Mouse (Mus musculus): ENCODE results near the gene Ang5. TPM values are rescaled to one million over a fixed set of nuclear protein-coding genes. Genes with fewer than 3 reads are reported as not detected.
"Not testable (repeated sequence)": the region's sequence is repeated elsewhere in the genome, so short reads cannot be mapped to it uniquely, and the experiment has no call there.

The Ang5 gene
- not detected in 2 replicates for polyA plus RNA-seq (2015; fragmentation: Nextera tagmentation; extraction: Ambion mirVana)

DNA sequence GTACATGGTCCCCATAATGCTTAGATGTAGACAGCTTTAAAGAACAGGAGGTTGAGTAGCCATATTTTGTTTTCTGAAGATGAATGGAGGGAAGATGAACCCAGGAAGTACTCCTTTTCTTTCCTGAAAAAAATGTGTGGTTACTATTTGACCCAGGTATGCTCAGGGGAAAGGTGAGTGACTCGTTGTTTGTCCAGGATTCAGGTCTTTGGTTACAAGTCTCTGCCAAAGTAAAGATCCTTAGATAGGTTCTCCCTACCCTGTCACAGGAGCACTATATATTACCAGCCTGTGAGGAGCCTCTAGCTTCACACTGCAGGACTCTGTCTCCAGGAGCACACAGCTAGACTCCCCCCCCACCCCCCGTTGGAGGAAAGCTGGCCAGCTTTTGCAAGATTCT lies at the start of gene Ang5:
Gene Ang5 (plus strand): TSS at position 301 of the 400 bp plus-strand sequence.
- H3K4me2 ChIP-seq; H3K9me3 ChIP-seq (replicated peaks); H3K4me1 ChIP-seq; H3K27ac ChIP-seq (replicated peaks); H3K9ac ChIP-seq (replicated peaks); H3K4me3 ChIP-seq (replicated peaks); H3K27me3 ChIP-seq (replicated peaks); ATAC-seq (ENCODE audit: low FRiP score); H3K36me3 ChIP-seq: not testable (repeated sequence)
- WGBS: no CpG with 5 or more reads among the region's 2 CpGs

- not testable (repeated sequence) for ATAC-seq (ENCODE audit: low FRiP score); H3K9me3 ChIP-seq (replicated peaks); H3K4me1 ChIP-seq; H3K4me2 ChIP-seq; H3K27ac ChIP-seq (replicated peaks); H3K27me3 ChIP-seq (replicated peaks); H3K36me3 ChIP-seq; H3K4me3 ChIP-seq (replicated peaks); H3K9ac ChIP-seq (replicated peaks)
These were observed 38.7 kb upstream of the Ang5 start for GRCm38 (mm10) chr14:43918214-43918613.

DNA sequence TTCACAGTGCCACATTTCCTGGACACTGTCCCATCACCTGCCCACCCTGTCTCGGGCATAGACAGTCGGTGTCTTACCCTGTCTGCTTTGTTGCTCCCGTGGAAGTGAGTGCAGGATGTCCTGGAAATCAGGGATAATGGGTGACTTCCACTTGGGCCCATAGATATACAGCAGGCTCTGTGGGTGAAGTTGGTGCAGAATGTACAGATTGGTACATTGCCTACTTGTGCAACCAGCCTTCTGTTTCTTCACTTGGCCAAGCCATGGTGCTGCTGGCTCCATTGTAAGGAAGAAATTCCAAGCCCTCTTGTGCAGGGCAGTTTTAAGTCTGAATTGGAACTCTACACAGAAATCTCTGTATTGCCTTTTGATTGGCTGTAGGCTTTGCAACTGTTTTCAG lies 33.4 kb upstream of the Ang5 start, which contains the start of gene Ear10:
Gene Ear10 (minus strand): TSS at position 101 of the 400 bp plus-strand sequence.
- not testable (repeated sequence) for H3K4me1 ChIP-seq; H3K9me3 ChIP-seq (replicated peaks); H3K27me3 ChIP-seq (replicated peaks); H3K9ac ChIP-seq (replicated peaks); H3K36me3 ChIP-seq; ATAC-seq (ENCODE audit: low FRiP score); H3K4me3 ChIP-seq (replicated peaks); H3K4me2 ChIP-seq; H3K27ac ChIP-seq (replicated peaks)
- WGBS: 85% methylated on average over 3 of the region's 3 CpGs

- not testable (repeated sequence) for H3K27me3 ChIP-seq (replicated peaks)
- 11% methylated on average over 10 of the region's 10 CpGs for WGBS
These were observed 32.0 kb upstream of the Ang5 start, which contains the start of gene Gm8113 for GRCm38 (mm10) chr14:43924688-43925403. Gm8113 (plus strand) TSS chr14:43925390.

GRCm38 (mm10) chr14:43925404-43925950 lies 31.4 kb upstream of the Ang5 start:
- not testable (repeated sequence) for H3K27me3 ChIP-seq (replicated peaks); H3K4me1 ChIP-seq; H3K36me3 ChIP-seq; H3K9me3 ChIP-seq (replicated peaks)
- ATAC-seq (ENCODE audit: low FRiP score): peak; percentile 94
- H3K9ac ChIP-seq (replicated peaks): peak overlapping the region; percentile 58
- 5% methylated on average over 21 of the region's 21 CpGs for WGBS
- H3K27ac ChIP-seq (replicated peaks): peak overlapping the region; percentile 85
- H3K4me3 ChIP-seq (replicated peaks): peak overlapping the region; percentile 50
- H3K4me2 ChIP-seq: peak overlapping the region; percentile 57

More at GRCm38 (mm10) chr14:43924688-43925403, 32.0 kb upstream of the Ang5 start, which contains the start of gene Gm8113:
- not testable (repeated sequence) for H3K9me3 ChIP-seq (replicated peaks); H3K36me3 ChIP-seq; H3K4me1 ChIP-seq
- ATAC-seq (ENCODE audit: low FRiP score): peak; percentile 99
- peak within 1 kb of the TSS; percentile 58 for H3K9ac ChIP-seq (replicated peaks)
- H3K4me2 ChIP-seq: peak within 1 kb of the TSS; percentile 57
- peak within 1 kb of the TSS; percentile 50 for H3K4me3 ChIP-seq (replicated peaks)
- H3K27ac ChIP-seq (replicated peaks): peak within 1 kb of the TSS; percentile 85

DNA sequence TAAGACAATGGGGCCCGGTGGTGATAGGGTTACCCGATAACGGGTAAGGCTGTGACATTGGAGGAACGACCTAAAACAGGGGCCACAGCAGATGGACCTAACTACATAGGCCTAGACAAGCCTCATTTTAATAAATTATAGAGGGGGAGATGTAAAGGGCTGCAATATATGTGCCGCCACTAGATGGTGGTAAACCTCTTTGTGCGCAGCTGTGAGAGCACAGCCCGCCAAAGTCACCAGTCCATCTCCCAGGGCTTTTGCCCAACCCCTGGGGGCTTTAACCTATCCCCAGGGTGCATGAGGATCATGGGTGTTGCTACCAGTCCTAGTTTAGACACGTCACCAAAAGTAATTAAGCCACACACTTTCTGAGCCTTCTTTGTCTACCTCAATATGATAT lies 23.9 kb upstream of the Ang5 start:
- not testable (repeated sequence) for H3K27me3 ChIP-seq (replicated peaks); H3K4me1 ChIP-seq; ATAC-seq (ENCODE audit: low FRiP score); H3K36me3 ChIP-seq; H3K4me3 ChIP-seq (replicated peaks); H3K9me3 ChIP-seq (replicated peaks); H3K27ac ChIP-seq (replicated peaks); H3K4me2 ChIP-seq; H3K9ac ChIP-seq (replicated peaks)
- WGBS: 16% methylated on average over 8 of the region's 8 CpGs

- not testable (repeated sequence) for ATAC-seq (ENCODE audit: low FRiP score); H3K27ac ChIP-seq (replicated peaks)
- 58% methylated on average over 5 of the region's 5 CpGs for WGBS
These were observed 23.5 kb upstream of the Ang5 start for GRCm38 (mm10) chr14:43933399-43933798.

DNA sequence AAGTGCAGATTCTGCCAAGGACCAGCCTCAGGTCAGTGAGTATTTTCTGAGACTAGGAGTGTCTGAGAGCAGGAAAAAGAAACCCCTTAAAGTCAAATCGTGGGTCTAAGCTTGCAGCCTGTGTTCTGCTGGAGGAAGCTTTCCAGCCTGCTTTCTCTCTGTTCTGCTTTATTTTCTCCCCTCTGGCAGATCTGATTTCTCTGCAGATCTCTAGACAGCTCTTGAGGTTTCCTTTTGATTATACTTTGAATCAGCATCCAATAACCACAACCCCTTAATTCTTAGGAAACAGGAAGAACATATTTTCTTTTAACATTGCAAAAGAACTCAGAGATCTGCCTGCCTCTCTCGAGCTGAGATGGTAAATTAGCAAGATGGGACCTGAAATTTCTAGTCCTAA lies 3.5 kb upstream of the Ang5 start:
- H3K4me2 ChIP-seq; H3K36me3 ChIP-seq; H3K4me1 ChIP-seq; H3K27ac ChIP-seq (replicated peaks); H3K27me3 ChIP-seq (replicated peaks); H3K9ac ChIP-seq (replicated peaks); H3K4me3 ChIP-seq (replicated peaks); H3K9me3 ChIP-seq (replicated peaks); ATAC-seq (ENCODE audit: low FRiP score): not testable (repeated sequence)
- 52% methylated on average over 2 of the region's 2 CpGs for WGBS

More at GRCm38 (mm10) chr14:43933399-43933798, 23.5 kb upstream of the Ang5 start:
- H3K27me3 ChIP-seq (replicated peaks); H3K9ac ChIP-seq (replicated peaks); H3K4me1 ChIP-seq; H3K4me3 ChIP-seq (replicated peaks); H3K9me3 ChIP-seq (replicated peaks); H3K36me3 ChIP-seq; H3K4me2 ChIP-seq: not testable (repeated sequence)

DNA sequence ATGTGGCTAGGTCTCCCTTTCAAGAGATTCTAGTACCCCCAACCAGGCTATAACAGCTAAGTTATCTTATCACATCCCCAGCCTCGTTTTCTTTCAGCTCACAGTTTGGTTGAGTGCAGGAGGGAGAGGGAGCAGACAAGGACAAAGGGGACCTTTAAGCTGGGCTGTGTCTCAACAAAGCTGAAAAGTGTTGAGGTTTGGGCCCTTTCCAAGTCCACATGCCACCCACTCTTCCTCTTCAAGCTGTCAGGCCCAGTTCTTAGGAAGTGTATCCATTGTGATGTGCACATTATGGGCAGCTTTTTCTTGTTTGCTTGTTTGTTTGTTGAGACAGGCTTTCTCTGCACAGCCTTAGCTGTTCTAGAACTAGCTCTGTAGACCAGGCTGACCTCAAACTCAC lies 1.8 kb upstream of the Ang5 start:
- H3K27ac ChIP-seq (replicated peaks); H3K9me3 ChIP-seq (replicated peaks); H3K4me2 ChIP-seq; H3K9ac ChIP-seq (replicated peaks); H3K4me1 ChIP-seq; H3K4me3 ChIP-seq (replicated peaks); H3K36me3 ChIP-seq; H3K27me3 ChIP-seq (replicated peaks); ATAC-seq (ENCODE audit: low FRiP score): not testable (repeated sequence)
- WGBS: no CpG with 5 or more reads among the region's 1 CpGs

GRCm38 (mm10) chr14:43983454-43983853 lies 26.6 kb downstream of the Ang5 start:
- H3K9me3 ChIP-seq (replicated peaks): no peaks in the 10 kb centered on the region
- H3K27me3 ChIP-seq (replicated peaks): no peaks in the 10 kb centered on the region
- no peak overlapping the region for H3K4me2 ChIP-seq
- H3K9ac ChIP-seq (replicated peaks): no peak overlapping the region
- 73% methylated on average over 4 of the region's 4 CpGs for WGBS
- H3K27ac ChIP-seq (replicated peaks): no peak overlapping the region
- no peaks in the 10 kb centered on the region for H3K36me3 ChIP-seq
- no peak overlapping the region for H3K4me3 ChIP-seq (replicated peaks)
- no peak for ATAC-seq (ENCODE audit: low FRiP score)
- H3K4me1 ChIP-seq: no peaks in the 10 kb centered on the region

GRCm38 (mm10) chr14:43983897-43984296 lies 27.0 kb downstream of the Ang5 start:
- H3K4me3 ChIP-seq (replicated peaks): no peak overlapping the region
- no peaks in the 10 kb centered on the region for H3K9me3 ChIP-seq (replicated peaks)
- 0% methylated on average over 4 of the region's 4 CpGs for WGBS
- H3K4me1 ChIP-seq: no peaks in the 10 kb centered on the region
- ATAC-seq (ENCODE audit: low FRiP score): peak; percentile 63; the same call in 1 of the 2 replicates
- H3K9ac ChIP-seq (replicated peaks): no peak overlapping the region
- H3K27ac ChIP-seq (replicated peaks): no peak overlapping the region
- H3K4me2 ChIP-seq: no peak overlapping the region
- no peaks in the 10 kb centered on the region for H3K27me3 ChIP-seq (replicated peaks)
- no peaks in the 10 kb centered on the region for H3K36me3 ChIP-seq

DNA sequence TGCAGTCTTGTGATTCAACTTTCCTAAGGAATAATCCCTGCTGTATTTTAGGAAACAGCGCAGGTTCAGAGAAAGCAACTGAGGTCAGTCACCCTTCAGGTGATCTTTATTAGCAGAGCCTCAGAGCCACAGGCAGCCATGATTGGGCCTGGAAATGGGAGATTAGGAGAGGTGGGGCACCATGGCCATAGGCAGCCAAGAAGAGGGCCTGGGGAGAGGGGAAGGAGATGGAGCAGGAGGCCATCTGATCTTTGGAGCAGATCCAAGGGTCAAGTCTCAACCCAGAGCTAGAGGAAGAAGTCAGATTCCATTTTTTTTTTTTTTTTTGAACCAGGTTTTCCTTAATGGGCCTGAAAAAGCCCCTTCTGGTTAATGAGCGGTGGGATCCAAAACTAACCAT lies 29.3 kb downstream of the Ang5 start:
- WGBS: 96% methylated on average over 2 of the region's 2 CpGs
- no peak overlapping the region for H3K9ac ChIP-seq (replicated peaks)
- H3K4me3 ChIP-seq (replicated peaks): no peak overlapping the region
- H3K27ac ChIP-seq (replicated peaks): no peak overlapping the region
- no peaks in the 10 kb centered on the region for H3K4me1 ChIP-seq
- no peak for ATAC-seq (ENCODE audit: low FRiP score)
- H3K9me3 ChIP-seq (replicated peaks): no peaks in the 10 kb centered on the region
- H3K36me3 ChIP-seq: no peaks in the 10 kb centered on the region
- H3K4me2 ChIP-seq: no peak overlapping the region
- H3K27me3 ChIP-seq (replicated peaks): no peaks in the 10 kb centered on the region

All from neural tube, embryonic 15.5 days (tissue).